Mouse (Mus musculus) liver, adult 2 months (tissue): ENCODE data around the gene Arrdc3. TPM values are rescaled to one million over a fixed set of nuclear protein-coding genes. Genes with fewer than 3 reads are reported as not detected.
A peak's percentile ranks its signal among the peaks of the same experiment; 100 is the strongest.
"Not testable (repeated sequence)": the region's sequence is repeated elsewhere in the genome, so short reads cannot be mapped to it uniquely, and the experiment has no call there.

Source experiments
- DNase-seq: peaks from one replicate; pipeline ENCODE4 v3.0.0-alpha.2; 2011; ENCODE audit warnings: low read depth, low spot score; ENCODE audit errors: extremely low read depth
- H3K27ac ChIP-seq: fragments of 200-500 bp; replicated peaks from 2 replicates; pipeline ENCODE4 v1.5.1; 2012; ENCODE audit warnings: low read depth, mild to moderate bottlenecking, control low read depth, inconsistent platforms, low read length; ENCODE audit not compliant: insufficient read depth
- H3K27me3 ChIP-seq: fragments of 200-500 bp; 2 replicates; pipeline ENCODE4 v1.6.1; 2012; ENCODE audit warnings: mild to moderate bottlenecking, moderate library complexity, low read length, inconsistent platforms; ENCODE audit not compliant: control insufficient read depth, insufficient read depth
- H3K36me3 ChIP-seq: fragments of 200-500 bp; 2 replicates; pipeline ENCODE4 v1.6.1; 2012; ENCODE audit warnings: low read length, inconsistent platforms; ENCODE audit not compliant: control insufficient read depth, insufficient read depth
- H3K4me1 ChIP-seq: fragments of 200-500 bp; 2 replicates; pipeline ENCODE4 v1.6.1; 2011; ENCODE audit warnings: low read length; ENCODE audit not compliant: control insufficient read depth, insufficient read depth
- H3K4me3 ChIP-seq: fragments of 200-500 bp; 2 replicates; pipeline ENCODE4 v1.5.1; 2011; ENCODE audit warnings: low read depth, mild to moderate bottlenecking, control low read depth, low read length, moderate library complexity; ENCODE audit not compliant: insufficient read depth
- H3K79me2 ChIP-seq: fragments of 200-500 bp; 2 replicates; pipeline ENCODE4 v1.6.1; 2012; ENCODE audit warnings: inconsistent platforms, mild to moderate bottlenecking, low read length, moderate library complexity; ENCODE audit not compliant: control insufficient read depth, insufficient read depth
- H3K9ac ChIP-seq: fragments of 200-500 bp; 2 replicates; pipeline ENCODE4 v1.6.1; 2012; ENCODE audit warnings: low read depth, mild to moderate bottlenecking, control low read depth, inconsistent platforms, low read length
- CTCF ChIP-seq: fragments of 200-500 bp; IDR thresholded peaks from 2 replicates; pipeline ENCODE4 v1.5.1; 2011; ENCODE audit warnings: low read depth, low read length, control low read depth
- POLR2A ChIP-seq: fragments of 200-500 bp; IDR thresholded peaks from 2 replicates; pipeline ENCODE4 v1.6.1; 2011; ENCODE audit warnings: low read length, control low read depth; ENCODE audit not compliant: insufficient read depth; ENCODE audit errors: extremely low read depth
- WGBS: fragments of 180-500 bp; shearing (Covaris S2); methylation state at CpG from one replicate; pipeline ENCODE4 v1.1.7; 2018; 5-methylcytosine and 5-hydroxymethylcytosine counted together
- polyA plus RNA-seq: library from polyadenylated mRNA; depleted of rRNA; stranded (reverse); fragments of >200 nt; gene quantifications from 2 replicates; pipeline ENCODE4 v1.2.3, GENCODE M21; 2012
- total RNA-seq: library from RNA; depleted of rRNA; stranded (reverse); fragments of >200 nt; gene quantifications from 2 replicates; pipeline ENCODE4 v1.2.3, GENCODE M21; 2014

The Arrdc3 gene
- total and polyA plus RNA-seq, 2 experiments, result 87.1 to 318 TPM

DNA sequence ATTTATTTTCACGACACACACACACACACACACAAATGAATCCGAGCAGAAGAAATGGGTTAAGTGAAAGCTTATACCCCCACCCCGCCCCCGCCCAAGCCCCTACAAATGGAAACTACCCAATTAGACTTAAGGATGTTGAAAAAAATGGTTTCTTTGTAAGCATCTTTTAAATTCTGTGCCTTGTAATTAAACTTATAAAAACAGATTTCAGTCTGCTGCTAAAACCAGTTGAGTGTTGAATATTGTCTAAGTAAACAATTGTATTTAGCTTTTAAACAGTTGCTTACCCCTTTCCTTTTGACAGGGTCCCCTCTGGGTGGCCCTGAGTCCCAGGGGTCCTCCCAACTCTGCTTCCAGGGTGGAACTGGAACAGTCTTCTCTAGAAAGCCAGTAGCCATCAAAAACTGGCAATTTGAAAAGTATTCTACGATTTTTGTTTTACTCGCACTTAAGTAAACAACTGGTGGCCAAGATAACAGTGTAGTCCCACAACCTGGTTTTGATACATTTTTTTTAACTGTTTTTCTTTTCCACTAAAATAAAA, 3.6 kb downstream of the Arrdc3 start:
- peak; percentile 30 for DNase-seq
- Histone ChIP-seq H3K4me1 (peaks cover 8% of the 10 kb centered on the region), H3K4me3 (peak overlapping the region; percentile 90; the same call in 1 of the 2 replicates), H3K9ac (peak overlapping the region; percentile 96; the same call in 1 of the 2 replicates), H3K27ac (peak overlapping the region; percentile 56; the same call in 1 of the 2 replicates), H3K36me3 (peaks cover 31% of the 10 kb centered on the region), H3K27me3 (no peaks in the 10 kb centered on the region), H3K79me2 (0 out of 2 replicates have a peak, but pooled peaks cover 3% of the 10 kb centered on the region)
- WGBS, result 7% methylated on average over 6 of the region's 6 CpGs
- no peak for TF ChIP-seq CTCF
- no peak for TF ChIP-seq POLR2A

DNA sequence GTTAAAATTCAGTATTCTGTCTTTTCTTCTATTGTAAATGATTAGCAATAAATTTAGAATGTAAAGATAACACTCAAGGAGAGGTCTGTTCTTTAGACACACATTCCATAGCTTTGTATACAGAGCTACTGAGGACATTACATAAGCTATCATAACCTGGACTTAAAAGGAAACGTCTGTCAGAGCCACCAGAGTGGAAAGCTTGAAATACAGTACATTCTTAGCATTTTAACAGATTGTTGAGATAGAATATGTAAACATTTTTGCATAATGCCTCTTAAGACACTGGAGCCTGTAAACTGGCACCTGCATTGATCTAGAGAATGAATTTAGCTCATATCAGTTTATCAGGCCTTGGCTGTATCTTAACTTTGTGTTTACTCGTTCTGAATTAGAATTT, 4.7 kb downstream of the Arrdc3 start:
- Histone ChIP-seq H3K9ac (no peak overlapping the region), H3K4me1 (peaks cover 11% of the 10 kb centered on the region), H3K27me3 (no peaks in the 10 kb centered on the region), H3K27ac (no peak overlapping the region), H3K79me2 (0 out of 2 replicates have a peak, but pooled peaks cover 3% of the 10 kb centered on the region), H3K36me3 (peaks cover 39% of the 10 kb centered on the region), H3K4me3 (no peak overlapping the region)
- WGBS, result 15% methylated on average over 2 of the region's 2 CpGs
- DNase-seq, result peak; percentile 41
- TF ChIP-seq POLR2A (no peak), CTCF (no peak)

DNA sequence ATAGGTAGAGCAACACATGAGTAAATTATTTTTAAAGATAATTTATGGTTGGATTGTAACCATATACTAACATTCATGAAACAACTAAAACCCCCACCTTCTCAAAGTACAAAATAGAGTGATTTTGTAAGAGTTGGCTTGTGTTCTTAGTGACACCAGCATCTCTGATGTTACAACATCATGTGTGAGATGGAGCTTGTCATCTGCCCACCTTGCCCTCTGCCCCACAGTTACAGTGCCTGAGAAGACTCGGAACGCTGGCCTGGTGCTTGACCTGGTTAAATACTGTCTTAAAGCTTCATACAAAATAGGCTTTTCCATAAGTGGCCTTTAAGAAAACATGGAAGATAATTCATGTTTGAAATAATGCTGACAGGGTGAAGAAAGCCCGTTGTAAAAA, 11.7 kb downstream of the Arrdc3 start:
- H3K27me3 ChIP-seq, H3K9ac ChIP-seq, H3K79me2 ChIP-seq, H3K4me3 ChIP-seq, H3K27ac ChIP-seq: not testable (repeated sequence)
- Histone ChIP-seq H3K36me3 (peaks cover 45% of the 10 kb centered on the region), H3K4me1 (peaks cover 14% of the 10 kb centered on the region)
- DNase-seq, result peak; percentile 84
- WGBS, result 45% methylated on average over 3 of the region's 3 CpGs

GRCm38 (mm10) chr13:80897411-80897810, 14.2 kb downstream of the Arrdc3 start:
- DNase-seq, result peak; percentile 58
- 24% methylated on average over 1 of the region's 1 CpGs for WGBS
- TF ChIP-seq POLR2A (no peak), CTCF (no peak)
- H3K27me3 ChIP-seq, result no peaks in the 10 kb centered on the region
- H3K36me3 ChIP-seq, result peaks cover 24% of the 10 kb centered on the region
- peaks cover 10% of the 10 kb centered on the region for H3K4me1 ChIP-seq
- no peak overlapping the region for H3K4me3 ChIP-seq
- peak overlapping the region; percentile 71 for H3K27ac ChIP-seq
- H3K9ac ChIP-seq, result no peak overlapping the region
- H3K79me2 ChIP-seq, result no peaks in the 10 kb centered on the region

DNA sequence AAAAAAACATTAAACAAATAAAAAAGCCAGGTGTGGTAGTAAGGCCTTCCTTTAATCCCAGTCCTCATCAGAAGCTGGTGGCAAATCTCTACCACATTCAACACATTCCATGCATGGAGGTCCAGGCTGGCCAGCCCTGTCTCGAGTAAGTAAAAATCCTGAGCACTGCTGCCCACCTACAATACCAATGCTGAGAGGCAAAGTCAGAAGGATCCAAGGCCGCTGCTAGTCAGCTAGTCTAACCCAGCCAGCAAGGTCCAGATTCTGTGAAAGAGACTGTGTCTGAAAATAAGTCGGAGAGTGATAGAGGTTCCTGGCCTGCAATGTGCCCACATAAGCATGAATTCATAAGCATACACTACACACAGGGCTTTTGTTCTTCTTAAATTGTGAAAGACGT, 14.9 kb downstream of the Arrdc3 start:
- WGBS, result 95% methylated on average over 4 of the region's 4 CpGs
- Histone ChIP-seq H3K79me2 (no peaks in the 10 kb centered on the region), H3K4me1 (peaks cover 6% of the 10 kb centered on the region), H3K9ac (no peak overlapping the region), H3K27ac (no peak overlapping the region), H3K36me3 (peaks cover 20% of the 10 kb centered on the region), H3K4me3 (no peak overlapping the region), H3K27me3 (no peaks in the 10 kb centered on the region)
- DNase-seq, result peak; percentile 26
- TF ChIP-seq CTCF, result no peak

DNA sequence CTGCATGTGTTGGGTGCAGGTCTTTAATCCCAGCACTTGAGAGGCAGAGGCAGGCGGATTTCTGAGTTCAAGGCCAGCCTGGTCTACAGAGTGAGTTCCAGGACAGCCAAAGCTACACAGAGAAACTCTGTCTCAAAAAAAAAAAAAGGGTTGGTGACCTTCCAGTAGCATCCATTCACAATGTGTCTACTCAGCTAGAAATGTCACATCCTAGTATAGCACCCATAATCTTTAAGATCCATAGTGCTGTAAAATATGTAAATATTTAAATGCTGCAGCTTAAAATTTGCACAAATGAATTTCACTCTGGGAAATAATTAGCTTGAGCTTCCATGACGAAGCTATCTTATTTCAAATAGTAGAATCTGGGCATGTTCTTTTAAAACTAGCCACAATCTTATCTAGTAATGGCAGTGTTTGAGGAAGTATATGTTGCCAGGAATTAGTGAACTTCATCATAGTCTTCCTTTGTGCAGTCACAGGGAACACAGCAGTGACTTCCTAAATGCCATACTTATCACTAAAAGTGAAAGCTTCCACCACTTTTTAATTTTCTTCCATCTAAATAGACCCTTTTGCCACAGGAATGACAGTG, 16.3 kb downstream of the Arrdc3 start:
- TF ChIP-seq POLR2A (no peak), CTCF (no peak)
- Histone ChIP-seq H3K9ac (no peak overlapping the region), H3K36me3 (peaks cover 6% of the 10 kb centered on the region), H3K4me1 (no peaks in the 10 kb centered on the region; the same call in 1 of the 2 replicates), H3K79me2 (no peaks in the 10 kb centered on the region), H3K27me3 (no peaks in the 10 kb centered on the region), H3K4me3 (no peak overlapping the region), H3K27ac (no peak overlapping the region)
- 85% methylated on average over 2 of the region's 2 CpGs for WGBS
- DNase-seq, result no peak
